Mouse (Mus musculus) lung, embryonic 15.5 days (tissue): ENCODE data around the gene Gpr146. TPM values are rescaled to one million over a fixed set of nuclear protein-coding genes. Genes with fewer than 3 reads are reported as not detected.

Experiments used
- ATAC-seq: fragments of 200-750 bp; cut with Nextera tagmentation; 2 replicates; pipeline ENCODE4 v1.8.0; 2017; ENCODE audit warnings: moderate number of reproducible peaks, borderline replicate concordance; ENCODE audit not compliant: low FRiP score, low TSS enrichment; ENCODE audit errors: extremely low read depth
- H3K27ac ChIP-seq: fragments of 300-500 bp; sonication (generic); 2 replicates; pipeline ENCODE4 v1.5.1; 2015; ENCODE audit warnings: moderate library complexity, mild to moderate bottlenecking, inconsistent platforms
- H3K27me3 ChIP-seq: fragments of 300-500 bp; sonication (generic); 2 replicates; pipeline ENCODE4 v1.6.1; 2015; ENCODE audit warnings: inconsistent platforms
- H3K36me3 ChIP-seq: fragments of 300-500 bp; sonication (generic); 2 replicates; pipeline ENCODE4 v1.6.1; 2015; ENCODE audit warnings: inconsistent platforms
- H3K4me1 ChIP-seq: fragments of 300-500 bp; sonication (generic); 2 replicates; pipeline ENCODE4 v1.6.1; 2015; ENCODE audit warnings: inconsistent platforms
- H3K4me2 ChIP-seq: fragments of 300-500 bp; sonication (generic); 2 replicates; pipeline ENCODE4 v1.6.1; 2015; ENCODE audit warnings: inconsistent platforms, mild to moderate bottlenecking, moderate library complexity
- H3K4me3 ChIP-seq: fragments of 300-500 bp; sonication (generic); 2 replicates; pipeline ENCODE4 v1.5.1; 2015; ENCODE audit warnings: mild to moderate bottlenecking, inconsistent platforms
- H3K9ac ChIP-seq: fragments of 300-500 bp; sonication (generic); 2 replicates; pipeline ENCODE4 v1.6.1; 2015; ENCODE audit warnings: inconsistent platforms
- H3K9me3 ChIP-seq: fragments of 300-500 bp; sonication (generic); 2 replicates; pipeline ENCODE4 v1.6.1; 2016; ENCODE audit warnings: inconsistent platforms
- WGBS: fragments of 180-500 bp; shearing (Covaris S2); methylation state at CpG from one replicate; pipeline ENCODE4 v1.1.7; 2015; 5-methylcytosine and 5-hydroxymethylcytosine counted together
- polyA plus RNA-seq: library from polyadenylated mRNA; unstranded; fragments of >200 nt; fragmentation: Nextera tagmentation; extraction: Ambion mirVana; gene quantifications from 2 replicates; pipeline ENCODE4 v1.2.1, GENCODE M21; 2015

Gpr146 gene
- polyA plus RNA-seq, 1 experiment from 2014 or later = 6.3 TPM

GRCm38 (mm10) chr5:139373889-139374444 is 3.5 kb upstream of the Gpr146 start:
- H3K4me3 ChIP-seq = no peak overlapping the region
- H3K27me3 ChIP-seq = no peaks in the 10 kb centered on the region
- H3K36me3 ChIP-seq = no peaks in the 10 kb centered on the region
- H3K27ac ChIP-seq = no peak overlapping the region
- H3K4me1 ChIP-seq = peaks cover 57% of the 10 kb centered on the region
- H3K9me3 ChIP-seq = no peaks in the 10 kb centered on the region
- no peak for ATAC-seq
- H3K9ac ChIP-seq = no peak overlapping the region
- WGBS = 69% methylated on average over 6 of the region's 6 CpGs
- no peak overlapping the region for H3K4me2 ChIP-seq

DNA sequence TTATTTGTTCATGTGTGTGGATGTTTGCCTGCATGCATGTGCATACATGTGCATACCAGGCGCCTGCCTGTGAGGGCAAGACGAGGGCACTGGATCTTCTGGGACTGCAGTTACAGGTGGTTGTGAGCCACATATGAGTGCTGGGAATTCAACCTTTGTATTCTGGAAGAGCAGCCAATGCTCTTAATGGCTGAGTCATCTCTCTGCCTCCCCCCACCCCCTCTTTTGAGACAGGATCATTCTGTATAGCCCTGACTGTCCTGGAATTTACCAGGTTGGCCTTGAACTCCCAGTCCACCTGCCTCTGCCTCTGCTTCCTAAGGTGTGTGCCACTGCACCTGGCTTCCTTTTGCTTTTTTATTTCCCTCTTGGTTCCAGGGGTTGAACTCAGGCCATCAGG is 2.7 kb upstream of the Gpr146 start:
- no peaks in the 10 kb centered on the region for H3K27me3 ChIP-seq
- no peaks in the 10 kb centered on the region for H3K36me3 ChIP-seq
- H3K9me3 ChIP-seq = no peaks in the 10 kb centered on the region
- no peak overlapping the region for H3K4me3 ChIP-seq
- H3K9ac ChIP-seq = no peak overlapping the region
- peaks cover 66% of the 10 kb centered on the region for H3K4me1 ChIP-seq
- no peak overlapping the region for H3K27ac ChIP-seq
- no peak for ATAC-seq
- H3K4me2 ChIP-seq = no peak overlapping the region
- WGBS = 84% methylated on average over 2 of the region's 2 CpGs

- peaks cover 65% of the 10 kb centered on the region for H3K4me1 ChIP-seq
- 69% methylated on average over 7 of the region's 7 CpGs for WGBS
- no peaks in the 10 kb centered on the region for H3K36me3 ChIP-seq
- no peak overlapping the region; the same call in 1 of the 2 replicates for H3K4me2 ChIP-seq
- H3K27ac ChIP-seq = peak overlapping the region; percentile 97
- no peak for ATAC-seq
- H3K9ac ChIP-seq = no peak overlapping the region
- H3K9me3 ChIP-seq = no peaks in the 10 kb centered on the region
- H3K4me3 ChIP-seq = no peak overlapping the region
- no peaks in the 10 kb centered on the region for H3K27me3 ChIP-seq
Measured at GRCm38 (mm10) chr5:139378271-139378556, 717 bp downstream of the Gpr146 start.

- ATAC-seq = peak; percentile 46; the same call in 1 of the 2 replicates
- peaks cover 67% of the 10 kb centered on the region for H3K4me1 ChIP-seq
- peak overlapping the region; percentile 87 for H3K4me2 ChIP-seq
- H3K9me3 ChIP-seq = no peaks in the 10 kb centered on the region
- no peak overlapping the region for H3K9ac ChIP-seq
- H3K27me3 ChIP-seq = no peaks in the 10 kb centered on the region
- H3K36me3 ChIP-seq = no peaks in the 10 kb centered on the region
- H3K27ac ChIP-seq = peak overlapping the region; percentile 97
- no peak overlapping the region for H3K4me3 ChIP-seq
- 11% methylated on average over 21 of the region's 21 CpGs for WGBS
Measured at GRCm38 (mm10) chr5:139378986-139379629, 1.6 kb downstream of the Gpr146 start.

- H3K4me2 ChIP-seq = peak overlapping the region; percentile 87
- peaks cover 70% of the 10 kb centered on the region for H3K4me1 ChIP-seq
- H3K9me3 ChIP-seq = no peaks in the 10 kb centered on the region
- H3K36me3 ChIP-seq = no peaks in the 10 kb centered on the region
- WGBS = 15% methylated on average over 8 of the region's 8 CpGs
- peak overlapping the region; percentile 97 for H3K27ac ChIP-seq
- no peak for ATAC-seq
- peak overlapping the region; percentile 56; the same call in 1 of the 2 replicates for H3K9ac ChIP-seq
- peak overlapping the region; percentile 68 for H3K4me3 ChIP-seq
- no peaks in the 10 kb centered on the region for H3K27me3 ChIP-seq
Measured at GRCm38 (mm10) chr5:139379771-139380384, 2.4 kb downstream of the Gpr146 start.

- no peaks in the 10 kb centered on the region for H3K36me3 ChIP-seq
- WGBS = 1% methylated on average over 71 of the region's 73 CpGs
- H3K4me2 ChIP-seq = peak overlapping the region; percentile 87
- peaks cover 71% of the 10 kb centered on the region for H3K4me1 ChIP-seq
- peak; percentile 84 for ATAC-seq
- H3K9me3 ChIP-seq = no peaks in the 10 kb centered on the region
- no peaks in the 10 kb centered on the region for H3K27me3 ChIP-seq
- H3K9ac ChIP-seq = peak overlapping the region; percentile 56
- peak overlapping the region; percentile 68 for H3K4me3 ChIP-seq
- H3K27ac ChIP-seq = peak overlapping the region; percentile 97
Measured at GRCm38 (mm10) chr5:139380385-139381248, 3.1 kb downstream of the Gpr146 start.

DNA sequence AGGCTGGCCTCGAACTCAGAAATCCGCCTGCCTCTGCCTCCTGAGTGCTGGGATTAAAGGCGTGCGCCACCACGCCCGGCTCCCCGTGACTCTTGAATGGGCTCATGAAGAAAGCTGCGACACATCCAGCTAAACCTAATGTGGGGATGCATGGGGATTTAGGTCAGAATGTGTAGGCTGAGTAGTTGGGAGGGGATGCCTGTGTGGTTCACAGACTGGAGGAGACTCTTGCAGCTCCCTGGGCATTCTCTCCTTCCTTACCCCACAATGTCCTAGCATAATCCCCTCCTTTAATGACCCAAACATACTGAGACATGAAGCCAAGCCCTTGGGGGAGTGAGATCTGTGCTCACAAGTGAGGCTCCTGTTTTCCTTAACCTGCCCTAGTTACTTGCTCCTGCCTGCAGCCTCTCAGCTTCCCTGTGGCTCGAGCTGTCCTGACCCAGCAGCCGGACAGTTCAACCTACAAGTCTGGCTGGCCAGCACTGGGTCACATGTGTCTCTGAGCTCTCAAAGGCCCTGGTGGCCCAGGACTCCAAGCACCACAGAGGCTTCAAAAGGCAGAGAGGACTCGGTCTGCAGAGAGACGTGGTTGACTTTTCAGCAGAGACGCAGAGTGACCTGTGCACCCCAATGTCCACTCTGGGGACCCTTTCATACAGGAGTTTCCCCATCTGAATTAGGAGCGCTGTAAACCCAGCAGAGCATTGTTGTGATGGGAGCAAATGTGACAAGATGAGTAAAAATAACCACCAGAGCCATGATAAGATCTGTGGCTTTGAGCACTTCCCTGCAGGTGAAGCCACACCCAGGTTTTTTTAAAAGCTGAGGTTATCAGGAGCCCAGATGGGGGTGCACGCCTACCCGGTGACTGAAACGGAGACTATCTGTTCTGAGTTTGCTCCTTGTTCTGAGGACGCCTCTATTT is 4.4 kb downstream of the Gpr146 start:
- Histone ChIP-seq H3K27ac (peak overlapping the region; percentile 81), H3K4me1 (peaks cover 67% of the 10 kb centered on the region), H3K27me3 (no peaks in the 10 kb centered on the region), H3K36me3 (no peaks in the 10 kb centered on the region), H3K4me3 (peak overlapping the region; percentile 6; the same call in 1 of the 2 replicates), H3K9ac (no peak overlapping the region), H3K9me3 (no peaks in the 10 kb centered on the region), H3K4me2 (peak overlapping the region; percentile 32)
- WGBS = 73% methylated on average over 18 of the region's 18 CpGs
- no peak for ATAC-seq

DNA sequence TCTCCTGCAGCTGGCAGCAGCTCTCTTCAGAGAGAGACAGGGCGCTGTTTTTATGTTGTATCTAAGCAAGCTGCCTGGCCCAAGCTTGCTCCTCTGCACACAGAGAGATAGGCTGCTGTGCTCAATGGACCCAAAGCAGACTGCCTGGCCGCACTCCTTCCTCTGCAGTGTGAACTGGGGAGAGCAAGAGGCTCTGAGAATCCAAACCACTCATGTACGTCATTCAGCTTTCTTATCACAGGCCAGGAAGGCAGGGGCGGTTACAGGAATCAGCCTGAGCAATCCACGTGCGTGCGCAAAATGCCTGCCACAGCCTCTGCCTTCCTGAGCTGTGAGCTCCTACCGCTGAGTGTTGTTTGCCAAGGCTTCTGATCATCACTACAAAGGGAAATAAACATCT is 5.3 kb downstream of the Gpr146 start:
- no peaks in the 10 kb centered on the region for H3K27me3 ChIP-seq
- H3K4me2 ChIP-seq = peak overlapping the region; percentile 32; the same call in 1 of the 2 replicates
- no peaks in the 10 kb centered on the region for H3K36me3 ChIP-seq
- 34% methylated on average over 8 of the region's 8 CpGs for WGBS
- H3K27ac ChIP-seq = peak overlapping the region; percentile 81
- H3K9ac ChIP-seq = no peak overlapping the region
- ATAC-seq = no peak
- H3K4me3 ChIP-seq = no peak overlapping the region
- peaks cover 66% of the 10 kb centered on the region for H3K4me1 ChIP-seq
- no peaks in the 10 kb centered on the region for H3K9me3 ChIP-seq

DNA sequence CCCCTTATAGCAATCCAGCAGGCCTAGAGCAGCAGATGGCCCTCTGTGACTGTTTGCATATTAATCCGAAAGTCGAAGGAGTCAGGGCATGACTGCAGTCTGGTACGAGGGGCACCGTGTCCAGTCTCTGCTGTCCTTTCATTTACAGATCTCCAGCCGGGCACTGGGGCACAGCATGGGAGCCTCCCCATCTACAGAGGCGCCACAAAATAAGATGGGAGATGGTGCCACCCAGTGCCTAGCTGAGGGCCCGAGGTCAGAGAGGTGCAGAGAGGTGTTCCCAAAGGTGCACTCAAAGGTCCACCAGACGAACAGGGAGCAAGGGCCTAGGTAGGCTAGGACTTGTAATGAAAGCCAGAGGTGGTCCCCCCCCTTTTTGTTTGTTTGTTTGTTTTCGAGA is 5.7 kb downstream of the Gpr146 start:
- 70% methylated on average over 9 of the region's 9 CpGs for WGBS
- ATAC-seq = no peak
- Histone ChIP-seq H3K4me3 (no peak overlapping the region), H3K4me1 (peaks cover 66% of the 10 kb centered on the region), H3K4me2 (peak overlapping the region; percentile 32; the same call in 1 of the 2 replicates), H3K27ac (peak overlapping the region; percentile 81), H3K36me3 (no peaks in the 10 kb centered on the region), H3K9me3 (no peaks in the 10 kb centered on the region), H3K27me3 (no peaks in the 10 kb centered on the region), H3K9ac (no peak overlapping the region)

GRCm38 (mm10) chr5:139384531-139384930 is 7.0 kb downstream of the Gpr146 start:
- Histone ChIP-seq H3K36me3 (no peaks in the 10 kb centered on the region), H3K9ac (no peak overlapping the region), H3K4me1 (peaks cover 66% of the 10 kb centered on the region), H3K4me3 (no peak overlapping the region), H3K27me3 (no peaks in the 10 kb centered on the region), H3K4me2 (no peak overlapping the region), H3K9me3 (no peaks in the 10 kb centered on the region), H3K27ac (no peak overlapping the region)
- 29% methylated on average over 10 of the region's 10 CpGs for WGBS
- ATAC-seq = no peak

GRCm38 (mm10) chr5:139386047-139386446 is 8.6 kb downstream of the Gpr146 start:
- Histone ChIP-seq H3K27me3 (no peaks in the 10 kb centered on the region), H3K9me3 (no peaks in the 10 kb centered on the region), H3K4me3 (no peak overlapping the region), H3K9ac (no peak overlapping the region), H3K4me2 (no peak overlapping the region), H3K27ac (no peak overlapping the region), H3K36me3 (no peaks in the 10 kb centered on the region), H3K4me1 (peaks cover 68% of the 10 kb centered on the region)
- WGBS = 91% methylated on average over 5 of the region's 5 CpGs
- ATAC-seq = no peak
